Mouse (Mus musculus) MEL (cell line): ENCODE data around the gene St13. TPM values are rescaled to one million over a fixed set of nuclear protein-coding genes. Genes with fewer than 3 reads are reported as not detected.

Experiments
- DNase-seq: peaks from one replicate; pipeline ENCODE4 v3.0.0; 2011; ENCODE audit warnings: low read depth, low spot score
- H3K27ac ChIP-seq: 2 replicates; pipeline ENCODE4 v1.5.1; 2012; ENCODE audit warnings: low read depth, mild to moderate bottlenecking, control low read depth, low read length, moderate library complexity; ENCODE audit not compliant: control insufficient read depth
- H3K27me3 ChIP-seq, 2 experiments: fragments of 150-350 bp in 1 of 2; sonication (generic) in 1 of 2; 2 replicates each; pipeline ENCODE4 v1.6.1; 2012; ENCODE audit warnings: low read length in 2 of 2, mild to moderate bottlenecking in 2 of 2, improper control_type of control experiment in 1 of 2, moderate library complexity in 1 of 2; ENCODE audit not compliant: insufficient read depth in 2 of 2, control insufficient read depth in 1 of 2
- H3K36me3 ChIP-seq, 2 experiments: 2 replicates each; pipeline ENCODE4 v1.6.1; 2012 to 2014; ENCODE audit warnings: low read length in 2 of 2, improper control_type of control experiment in 1 of 2, inconsistent platforms in 1 of 2, mild to moderate bottlenecking in 1 of 2; ENCODE audit not compliant: insufficient read depth in 2 of 2, control insufficient read depth in 1 of 2
- H3K4me1 ChIP-seq, 2 experiments: fragments of 150-350 bp in 1 of 2; sonication (generic) in 1 of 2; 2 replicates each; pipeline ENCODE4 v1.6.1; 2012; ENCODE audit warnings: low read length in 2 of 2, improper control_type of control experiment in 1 of 2, mild to moderate bottlenecking in 1 of 2; ENCODE audit not compliant: insufficient read depth in 2 of 2, control insufficient read depth in 1 of 2
- H3K4me3 ChIP-seq, 2 experiments: fragments of 150-350 bp in 1 of 2; sonication (generic) in 1 of 2; 2 replicates each; pipeline ENCODE4 v1.5.1; 2012; ENCODE audit warnings: low read depth in 2 of 2, low read length in 2 of 2, mild to moderate bottlenecking in 2 of 2, moderate library complexity in 2 of 2, control low read depth in 1 of 2, improper control_type of control experiment in 1 of 2; ENCODE audit not compliant: control insufficient read depth in 1 of 2, insufficient read depth in 1 of 2
- H3K79me2 ChIP-seq: 2 replicates; pipeline ENCODE4 v1.6.1; 2012; ENCODE audit warnings: mild to moderate bottlenecking, low read length, moderate library complexity; ENCODE audit not compliant: control insufficient read depth, poor library complexity, insufficient read depth
- H3K9ac ChIP-seq: 2 replicates; pipeline ENCODE4 v1.6.1; 2012; ENCODE audit warnings: low read depth, mild to moderate bottlenecking, control low read depth, low read length, moderate library complexity; ENCODE audit not compliant: control insufficient read depth, poor library complexity, severe bottlenecking
- H3K9me3 ChIP-seq: fragments of 150-350 bp; sonication (generic); replicated peaks from 2 replicates; pipeline ENCODE4 v1.6.1; 2012; ENCODE audit warnings: mild to moderate bottlenecking, low read length, improper control_type of control experiment, moderate library complexity; ENCODE audit not compliant: insufficient read depth
- CTCF ChIP-seq, 3 experiments: IDR thresholded peaks in 2 of 3; conservative IDR thresholded peaks in 1 of 3; 2 replicates each; pipeline ENCODE4 v1.5.1; 2011 to 2012; ENCODE audit warnings: low read length in 3 of 3, low read depth in 2 of 3, mild to moderate bottlenecking in 2 of 3, improper control_type of control experiment in 1 of 3, inconsistent platforms in 1 of 3, mixed read lengths in 1 of 3, moderate library complexity in 1 of 3; ENCODE audit not compliant: control insufficient read depth in 1 of 3, insufficient read depth in 1 of 3, poor library complexity in 1 of 3, severe bottlenecking in 1 of 3
- E2F4 ChIP-seq: IDR thresholded peaks from 2 replicates; pipeline ENCODE4 v1.6.1; 2011; ENCODE audit warnings: low read depth, low read length, improper control_type of control experiment, borderline replicate concordance
- ELF1 ChIP-seq: IDR thresholded peaks from 2 replicates; pipeline ENCODE4 v1.6.1; 2014; ENCODE audit warnings: low read depth, mild to moderate bottlenecking, inconsistent platforms, low read length, improper control_type of control experiment, moderate library complexity
- HCFC1 ChIP-seq: IDR thresholded peaks from 2 replicates; pipeline ENCODE4 v1.6.1; 2012; ENCODE audit warnings: low read depth, mild to moderate bottlenecking, inconsistent platforms, low read length, improper control_type of control experiment, moderate library complexity
- JUND ChIP-seq: IDR thresholded peaks from 2 replicates; pipeline ENCODE4 v1.6.1; 2011; ENCODE audit warnings: low read depth, mild to moderate bottlenecking, improper control_type of control experiment, low read length
- MAX ChIP-seq: IDR thresholded peaks from 2 replicates; pipeline ENCODE4 v1.6.1; 2011; ENCODE audit warnings: low read length, improper control_type of control experiment
- MAZ ChIP-seq: IDR thresholded peaks from 2 replicates; pipeline ENCODE4 v1.6.1; 2012; ENCODE audit warnings: low read depth, mild to moderate bottlenecking, inconsistent platforms, low read length, improper control_type of control experiment
- MEF2A ChIP-seq: IDR thresholded peaks from 2 replicates; pipeline ENCODE4 v1.6.1; 2014; ENCODE audit warnings: low read depth, mild to moderate bottlenecking, inconsistent platforms, low read length, improper control_type of control experiment; ENCODE audit not compliant: poor library complexity, insufficient replicate concordance, severe bottlenecking; ENCODE audit errors: extremely low read depth
- MXI1 ChIP-seq: IDR thresholded peaks from 2 replicates; pipeline ENCODE4 v1.6.1; 2011; ENCODE audit warnings: mild to moderate bottlenecking, low read depth, low read length, improper control_type of control experiment
- MYC ChIP-seq: IDR thresholded peaks from 2 replicates; pipeline ENCODE4 v1.6.1; 2011; ENCODE audit warnings: low read depth, mild to moderate bottlenecking, low read length, improper control_type of control experiment, moderate library complexity
- NRF1 ChIP-seq: IDR thresholded peaks from 2 replicates; pipeline ENCODE4 v1.6.1; 2014; ENCODE audit warnings: low read depth, mild to moderate bottlenecking, inconsistent platforms, low read length, improper control_type of control experiment, moderate library complexity; ENCODE audit not compliant: poor library complexity, insufficient read depth, severe bottlenecking
- POLR2A ChIP-seq, 2 experiments: IDR thresholded peaks; 2 replicates each; pipeline ENCODE4 v1.6.1; 2011 to 2012; ENCODE audit warnings: low read length in 2 of 2, mild to moderate bottlenecking in 2 of 2, control low read depth in 1 of 2, improper control_type of control experiment in 1 of 2, low read depth in 1 of 2, moderate library complexity in 1 of 2; ENCODE audit not compliant: control insufficient read depth in 1 of 2, insufficient read depth in 1 of 2, poor library complexity in 1 of 2
- POLR2AphosphoS5 ChIP-seq: IDR thresholded peaks from 2 replicates; pipeline ENCODE4 v1.6.1; 2012; ENCODE audit warnings: low read depth, borderline replicate concordance, mild to moderate bottlenecking, inconsistent platforms, low read length, moderate library complexity, mixed read lengths
- RCOR1 ChIP-seq: IDR thresholded peaks from 2 replicates; pipeline ENCODE4 v1.6.1; 2012; ENCODE audit warnings: low read depth, mild to moderate bottlenecking, inconsistent platforms, low read length, improper control_type of control experiment
- SIN3A ChIP-seq: IDR thresholded peaks from 2 replicates; pipeline ENCODE4 v1.6.1; 2012; ENCODE audit warnings: low read length, improper control_type of control experiment, inconsistent platforms
- SMC3 ChIP-seq: IDR thresholded peaks from 2 replicates; pipeline ENCODE4 v1.6.1; 2011; ENCODE audit warnings: low read depth, low read length, improper control_type of control experiment
- TAL1 ChIP-seq: IDR thresholded peaks from 2 replicates; pipeline ENCODE4 v1.6.1; 2012; ENCODE audit warnings: mild to moderate bottlenecking, inconsistent platforms, low read length, moderate library complexity, mixed read lengths
- TBP ChIP-seq: IDR thresholded peaks from 2 replicates; pipeline ENCODE4 v1.8.0; 2011; ENCODE audit warnings: low read depth, low read length, improper control_type of control experiment
- UBTF ChIP-seq: IDR thresholded peaks from 2 replicates; pipeline ENCODE4 v1.6.1; 2012; ENCODE audit warnings: low read depth, mild to moderate bottlenecking, inconsistent platforms, low read length, improper control_type of control experiment, moderate library complexity, borderline replicate concordance; ENCODE audit not compliant: insufficient read depth
- polyA plus RNA-seq, 2 experiments: library from polyadenylated mRNA; stranded (reverse) in 1 of 2; unstranded in 1 of 2; fragments of >175 nt in 1 of 2; fragments of >200 nt in 1 of 2; gene quantifications; 2 replicates each; pipeline versions ENCODE4 v1.2.1 to v1.2.4; 2012; ENCODE audit warnings: low replicate concordance in 2 of 2, low read depth in 1 of 2; ENCODE audit not compliant: insufficient read length in 2 of 2, insufficient read depth in 1 of 2, missing spikeins in 1 of 2
- total RNA-seq: library from RNA; depleted of rRNA; stranded (reverse); fragments of 300-350 nt; gene quantifications from 2 replicates; pipeline ENCODE4 v1.2.3, GENCODE M21; 2012

The St13 gene
- total and polyA plus RNA-seq, 3 experiments, result 191 to 423 TPM; not detected in 1

GRCm38 (mm10) chr15:81394211-81394915, 5.5 kb downstream of the St13 start:
- H3K4me1 ChIP-seq, result peaks cover 2 to 9% of the 10 kb centered on the region in 2 experiments; a peak in 3 of 4 replicates
- H3K27me3 ChIP-seq, result no peaks in the 10 kb centered on the region
- H3K79me2 ChIP-seq, result peaks cover 66% of the 10 kb centered on the region
- peaks cover 21 to 54% of the 10 kb centered on the region in 2 experiments for H3K36me3 ChIP-seq
- H3K9ac ChIP-seq, result no peak overlapping the region
- H3K9me3 ChIP-seq, result no peaks in the 10 kb centered on the region
- DNase-seq, result no peak
- H3K27ac ChIP-seq, result no peak overlapping the region
- no peak overlapping the region for H3K4me3 ChIP-seq
- TF ChIP-seq POLR2AphosphoS5 (no peak), POLR2A (IDR thresholded peaks at IDR 0.05; ENCODE audit: control insufficient read depth in 1 of 2, insufficient read depth in 1 of 2, low read depth in 1 of 2, low read length in 2 of 2, poor library complexity in 1 of 2) (no peak), E2F4 (no peak), SMC3 (no peak), MEF2A (no peak), TAL1 (no peak), JUND (no peak), TBP (no peak)

GRCm38 (mm10) chr15:81392997-81393396, 6.9 kb downstream of the St13 start:
- H3K4me3 ChIP-seq, result no peak overlapping the region

GRCm38 (mm10) chr15:81386327-81386726, 13.6 kb downstream of the St13 start:
- no peaks in the 10 kb centered on the region; a peak in 1 of 4 replicates for H3K4me1 ChIP-seq
- H3K4me3 ChIP-seq, result no peak overlapping the region
- peaks cover 5% of the 10 kb centered on the region; the same call in 1 of the 2 replicates for H3K79me2 ChIP-seq
- no peak overlapping the region for H3K9ac ChIP-seq
- H3K27ac ChIP-seq, result no peak overlapping the region
- H3K27me3 ChIP-seq, result no peaks in the 10 kb centered on the region
- no peaks in the 10 kb centered on the region for H3K9me3 ChIP-seq
- DNase-seq, result peak; percentile 40
- H3K36me3 ChIP-seq, result peaks cover 5 to 60% of the 10 kb centered on the region in 2 experiments
- TF ChIP-seq CTCF (IDR thresholded peaks at IDR 0.05 in 2 of 3, conservative IDR thresholded peaks at IDR 0.05 in 1 of 3; ENCODE audit: control insufficient read depth in 1 of 3, insufficient read depth in 1 of 3, low read depth in 2 of 3, low read length in 3 of 3, poor library complexity in 1 of 3, severe bottlenecking in 1 of 3) (peak; percentile 16 to 49 (median 40); a peak in 5 of 6 replicates), UBTF (no peak), RCOR1 (no peak), MAZ (no peak), SMC3 (0 out of 2 replicates have a peak, but pooled peaks have one; percentile 4)

More at GRCm38 (mm10) chr15:81392997-81393396, 6.9 kb downstream of the St13 start:
- Histone ChIP-seq H3K27ac (peak overlapping the region; percentile 7; the same call in 1 of the 2 replicates), H3K9me3 (no peaks in the 10 kb centered on the region), H3K36me3 (peaks cover 29 to 49% of the 10 kb centered on the region in 2 experiments), H3K79me2 (peaks cover 53% of the 10 kb centered on the region), H3K27me3 (no peaks in the 10 kb centered on the region), H3K4me1 (peaks cover 2 to 9% of the 10 kb centered on the region in 2 experiments; a peak in 3 of 4 replicates), H3K9ac (peak overlapping the region; percentile 7; the same call in 1 of the 2 replicates)
- TF ChIP-seq NRF1, result no peak
- TF ChIP-seq MXI1, result peak; percentile 98
- no peak for TF ChIP-seq POLR2AphosphoS5
- TF ChIP-seq MYC, result peak; percentile 98
- no peak for TF ChIP-seq MEF2A
- TF ChIP-seq HCFC1, result peak; percentile 80
- TF ChIP-seq SIN3A, result peak; percentile 93
- TF ChIP-seq POLR2A (IDR thresholded peaks at IDR 0.05; ENCODE audit: control insufficient read depth in 1 of 2, insufficient read depth in 1 of 2, low read depth in 1 of 2, low read length in 2 of 2, poor library complexity in 1 of 2), result peak in 1 of 2 experiments; percentile 28; a peak in 1 of 4 replicates
- TF ChIP-seq MAX, result peak; percentile 90
- TF ChIP-seq TBP, result 0 out of 2 replicates have a peak, but pooled peaks have one; percentile 42
- peak; percentile 80 for TF ChIP-seq ELF1
- DNase-seq, result peak; percentile 80
